Mouse (Mus musculus) 3T3-L1 (cell line): ENCODE measurements at regions not wholly inside any gene's neighbourhood (a gene's known extent, or its start where the extent isn't known, plus 50 kb on each side); places are given as distances from the start of the nearest gene placed in this dataset.

Source experiments
- DNase-seq: peaks from one replicate; pipeline ENCODE4 v3.0.0-alpha.2; 2015; ENCODE audit warnings: low read depth, low spot score

DNA sequence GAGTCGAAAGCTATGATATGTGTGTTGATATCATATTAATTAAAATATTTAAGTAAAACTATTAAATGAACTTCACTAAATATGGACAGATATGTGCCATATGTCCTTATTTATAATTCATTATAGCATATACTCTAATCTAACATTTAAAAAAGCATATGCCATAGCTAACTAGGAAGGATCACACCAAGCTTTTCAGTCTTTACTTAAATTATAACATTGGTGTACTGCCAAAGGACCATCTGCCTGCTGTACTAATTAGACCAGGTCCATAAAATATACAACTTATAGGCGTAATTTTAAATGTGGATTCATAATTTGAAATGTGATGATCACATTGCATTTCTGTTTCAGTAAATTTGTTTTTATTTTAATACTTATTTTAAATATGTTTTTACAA lies 651.9 kb upstream of the Klhl1 start:
- no peak for DNase-seq

DNA sequence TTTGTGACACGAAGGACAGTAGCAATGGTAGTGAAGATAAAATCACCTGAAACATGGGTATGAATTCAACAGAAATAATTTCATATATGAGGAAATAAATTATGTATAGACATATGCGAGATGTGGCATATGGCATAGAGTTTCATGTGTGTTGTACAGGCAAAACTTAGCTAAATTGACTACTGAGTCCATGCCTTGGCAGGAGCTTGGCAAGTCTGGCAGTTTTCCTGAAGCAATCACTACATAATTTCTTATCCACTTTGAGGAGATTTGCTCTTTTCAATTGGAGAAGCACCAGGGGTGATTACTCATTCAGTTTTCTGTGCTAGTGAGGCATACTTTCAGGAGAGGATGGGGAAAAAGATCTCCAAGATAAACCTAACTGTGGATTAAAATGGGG lies 646.9 kb upstream of the Klhl1 start:
- no peak for DNase-seq

DNA sequence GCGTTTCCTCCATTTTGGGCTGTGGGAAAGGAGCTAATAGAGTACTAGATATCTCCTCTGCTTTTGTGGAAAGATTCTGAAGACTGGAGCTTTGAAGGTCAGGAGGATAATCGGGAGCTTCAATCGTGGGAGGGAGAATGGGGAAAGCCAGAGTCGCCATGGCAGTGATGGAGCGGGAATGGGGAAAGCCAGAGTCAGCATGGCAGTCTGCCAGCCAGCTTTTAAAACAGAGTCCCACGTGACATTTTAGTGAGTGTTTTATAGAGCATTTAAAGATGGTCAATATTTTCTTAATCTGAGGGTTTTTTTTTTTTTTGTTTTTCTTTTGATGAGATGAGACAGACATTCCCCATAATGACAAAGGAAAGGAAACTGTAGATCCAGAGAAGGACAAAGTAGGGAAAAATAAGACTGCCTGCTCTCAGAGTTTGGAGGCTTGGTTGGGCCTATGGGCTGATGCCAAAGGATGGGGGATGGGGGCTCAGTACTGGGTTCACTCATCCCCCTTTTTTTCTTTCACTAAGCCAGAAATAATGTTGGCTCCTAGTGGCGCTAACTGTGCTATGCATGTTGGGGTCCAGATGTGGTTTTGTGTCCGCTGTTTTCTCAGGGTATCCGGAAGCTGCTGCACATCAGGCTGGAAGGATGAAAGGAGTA lies 630.2 kb upstream of the Klhl1 start:
- no peak for DNase-seq

DNA sequence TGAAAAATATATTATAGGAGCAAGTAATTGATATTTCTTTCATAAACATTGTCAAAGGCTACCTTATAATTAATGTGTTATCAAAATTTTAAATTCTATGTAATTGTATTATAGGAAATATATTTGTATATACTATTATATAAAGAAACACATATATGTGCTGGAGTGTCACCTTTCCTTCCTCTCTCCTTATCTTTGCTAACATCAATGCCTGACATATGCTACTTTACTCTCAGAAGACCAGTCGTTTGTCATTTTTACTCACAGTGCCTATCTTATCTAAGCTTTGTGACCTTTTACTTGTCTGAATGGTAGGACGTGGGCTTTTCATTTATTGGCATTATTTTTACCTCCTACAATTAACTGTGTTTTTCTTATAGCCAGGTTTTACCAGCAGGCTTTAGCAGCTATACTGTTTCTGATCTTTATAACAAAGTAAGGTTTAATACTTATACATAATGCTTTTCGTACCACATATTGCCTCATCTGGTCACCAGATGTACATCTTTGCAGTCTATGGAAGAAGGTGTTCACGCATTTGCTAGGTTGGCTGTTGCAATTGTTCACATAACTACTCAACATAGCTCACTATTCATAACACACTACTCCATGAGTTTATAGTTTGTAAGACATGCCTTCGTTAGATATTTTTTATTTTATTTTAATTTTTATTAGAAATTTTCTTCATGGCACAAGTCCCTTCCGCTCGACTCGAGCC lies 597.2 kb upstream of the Klhl1 start:
- no peak for DNase-seq

DNA sequence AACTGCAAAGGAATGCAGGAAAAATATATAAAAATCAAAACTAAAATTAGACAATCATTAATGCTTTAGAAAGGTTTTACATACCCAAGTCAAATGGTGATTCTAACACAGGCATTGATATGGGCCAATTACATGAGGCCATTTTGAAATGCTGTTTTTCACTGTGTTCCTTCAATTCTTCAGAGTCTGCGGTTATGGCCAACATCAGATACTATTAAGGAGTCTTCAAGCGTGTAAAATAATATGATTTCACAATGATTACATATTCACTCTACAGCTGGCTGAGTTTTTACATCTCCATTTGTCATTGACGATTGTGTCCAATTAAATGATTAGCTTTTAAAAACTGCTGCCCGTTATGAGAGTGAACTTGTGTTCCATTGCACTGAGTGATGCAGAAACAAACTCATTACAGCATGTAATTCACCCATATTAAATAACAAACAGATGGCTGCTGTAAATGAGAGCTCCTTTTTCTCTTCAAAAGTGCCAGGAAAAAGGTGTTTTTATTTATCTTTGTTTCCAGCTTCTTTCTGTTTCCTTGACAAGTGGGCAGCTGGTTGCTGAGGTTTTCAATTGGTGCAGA lies 582.3 kb upstream of the Klhl1 start:
- no peak for DNase-seq

- DNase-seq = no peak
Measured at GRCm38 (mm10) chr14:97093389-97093788, 574.5 kb upstream of the Klhl1 start.

DNA sequence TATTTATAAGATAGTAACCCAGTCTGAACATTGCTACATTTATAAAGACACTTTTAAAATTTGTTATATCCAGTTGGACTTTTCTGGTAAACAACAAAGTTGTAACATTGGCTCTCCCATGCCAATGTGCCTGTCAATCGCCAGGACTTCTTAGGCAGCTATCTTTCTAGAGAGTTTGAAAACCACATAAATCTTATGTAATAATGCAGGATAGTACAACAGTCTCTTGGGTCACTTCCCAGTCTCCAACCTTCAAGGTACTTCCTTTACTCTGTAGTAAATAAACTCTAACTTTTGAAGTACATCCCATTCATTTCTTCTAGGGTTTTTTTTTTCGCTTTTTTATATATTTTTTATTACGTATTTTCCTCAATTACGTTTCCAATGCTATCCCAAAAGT lies 570.0 kb upstream of the Klhl1 start:
- DNase-seq = no peak

- no peak for DNase-seq
Measured at GRCm38 (mm10) chr14:97087346-97087745, 568.4 kb upstream of the Klhl1 start.

DNA sequence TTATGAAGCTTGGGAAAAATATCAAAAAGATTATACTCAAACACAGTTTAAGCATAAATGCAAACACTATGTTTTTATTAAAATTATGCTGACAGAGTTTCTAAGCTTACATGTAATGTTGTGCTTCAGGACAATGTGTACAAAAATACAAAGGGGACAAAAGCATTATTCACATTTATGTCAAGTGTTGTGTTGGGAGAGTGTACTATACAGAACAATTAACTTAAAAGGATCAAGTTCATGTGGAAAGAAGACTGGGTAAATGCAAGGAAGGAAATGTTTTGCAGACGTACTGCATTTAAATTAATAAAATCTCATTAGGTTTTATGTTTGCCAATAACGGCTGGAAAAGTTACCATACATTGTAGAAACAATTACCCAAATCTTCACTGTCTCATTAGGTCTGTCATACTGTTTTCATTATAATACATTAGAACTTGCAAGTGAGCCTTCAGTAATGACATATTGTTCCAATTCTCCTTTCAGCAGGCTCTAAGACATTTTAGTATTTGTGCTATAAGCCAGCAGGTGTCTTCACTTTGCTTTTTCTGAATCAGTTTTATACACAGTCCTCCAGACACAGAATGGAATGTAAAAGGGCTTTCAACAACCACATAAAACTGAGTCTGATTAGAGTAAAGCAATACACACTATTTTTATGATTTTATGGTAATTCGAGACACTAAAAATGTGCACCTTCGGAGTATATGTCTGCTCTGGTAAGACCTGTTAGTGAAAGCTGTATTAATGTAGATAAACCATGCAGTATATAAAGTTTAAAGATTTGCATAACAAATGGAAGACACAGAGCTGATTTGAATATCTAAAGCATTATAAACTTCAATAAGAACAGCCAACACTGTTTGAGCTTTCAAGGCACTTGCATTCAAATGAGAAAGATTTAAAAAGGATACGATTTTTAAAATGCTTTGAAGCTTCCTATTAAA lies 567.7 kb upstream of the Klhl1 start:
- DNase-seq = no peak

DNA sequence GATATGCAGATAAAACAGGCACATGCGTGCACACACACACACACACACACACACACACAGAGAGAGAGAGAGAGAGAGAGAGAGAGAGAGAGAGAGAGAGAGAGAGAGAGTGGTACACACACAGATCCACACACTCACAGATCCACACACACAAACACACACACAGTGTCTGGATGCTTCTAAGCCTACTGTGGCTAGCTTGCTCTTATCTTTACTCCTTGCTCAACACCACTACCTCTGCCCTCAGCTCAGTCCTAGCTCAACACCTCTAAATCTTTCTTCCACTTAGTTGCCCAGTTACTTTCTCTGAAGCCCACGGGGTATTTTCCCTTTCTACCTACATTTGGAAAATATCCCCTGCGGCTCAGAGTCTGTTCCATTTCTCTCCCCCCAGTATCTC lies 555.9 kb upstream of the Klhl1 start:
- no peak for DNase-seq

GRCm38 (mm10) chr14:97068770-97069169 lies 549.9 kb upstream of the Klhl1 start:
- DNase-seq = no peak

DNA sequence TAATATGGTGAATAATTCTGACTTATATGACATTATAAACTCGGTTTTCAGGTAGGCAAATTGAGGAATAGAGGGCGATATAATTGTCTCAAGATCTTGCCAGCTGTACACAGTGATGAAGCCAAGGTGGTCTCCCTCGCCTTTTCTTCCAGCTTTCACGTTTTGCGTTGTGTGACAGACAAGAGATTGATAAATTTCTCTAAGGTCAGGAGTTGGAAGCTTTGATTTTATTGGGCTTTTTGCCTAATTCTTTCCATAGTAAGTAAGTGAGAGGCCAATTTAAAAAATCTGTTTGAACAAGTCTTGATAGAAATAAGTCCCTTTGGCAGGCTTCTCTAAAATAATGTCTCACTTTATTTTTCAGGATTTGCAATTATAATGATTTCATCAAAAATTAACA lies 549.4 kb upstream of the Klhl1 start:
- DNase-seq = no peak

- DNase-seq = no peak
Measured at GRCm38 (mm10) chr14:97045321-97045720, 526.4 kb upstream of the Klhl1 start.

DNA sequence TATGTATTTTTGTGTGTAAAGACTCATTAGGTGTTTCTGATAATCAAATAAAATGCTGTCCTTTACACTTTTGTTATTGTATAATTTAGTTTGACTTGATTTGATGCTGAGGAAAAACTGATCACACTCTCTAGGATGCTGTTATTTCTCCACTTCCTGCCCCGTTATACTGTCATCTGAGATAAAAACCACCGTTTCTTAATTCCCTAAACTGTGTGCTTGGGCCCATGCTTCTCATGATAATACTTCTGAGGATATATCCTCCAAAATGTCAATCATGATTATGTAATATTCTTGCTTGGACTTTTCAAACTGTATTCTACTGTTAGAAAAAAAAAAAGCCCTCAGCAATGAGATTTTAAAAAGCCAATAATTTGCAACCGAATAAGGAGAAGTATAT lies 520.9 kb upstream of the Klhl1 start:
- no peak for DNase-seq

DNA sequence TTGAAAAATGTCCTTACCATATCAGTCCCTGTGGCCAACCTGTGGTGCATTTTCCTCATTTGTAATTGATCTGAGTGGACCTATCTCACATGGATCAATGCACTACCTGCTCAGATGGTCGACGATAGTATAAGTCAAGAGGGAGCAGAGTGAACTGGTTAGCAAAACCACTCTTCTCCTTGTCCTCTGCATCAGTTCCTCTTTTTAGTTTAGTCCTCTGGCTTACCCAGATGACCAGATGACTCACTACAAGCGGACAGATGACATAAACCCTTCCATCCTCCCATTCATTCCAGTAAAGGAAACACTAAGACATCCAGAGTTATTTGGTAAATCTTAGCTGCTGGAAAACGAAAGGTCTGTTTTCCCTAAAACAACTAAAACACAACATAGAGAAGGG lies 509.6 kb upstream of the Klhl1 start:
- no peak for DNase-seq

- DNase-seq = no peak
Measured at GRCm38 (mm10) chr14:97006294-97006693, 487.4 kb upstream of the Klhl1 start.

- no peak for DNase-seq
Measured at GRCm38 (mm10) chr14:96995081-96995480, 476.2 kb upstream of the Klhl1 start.

DNA sequence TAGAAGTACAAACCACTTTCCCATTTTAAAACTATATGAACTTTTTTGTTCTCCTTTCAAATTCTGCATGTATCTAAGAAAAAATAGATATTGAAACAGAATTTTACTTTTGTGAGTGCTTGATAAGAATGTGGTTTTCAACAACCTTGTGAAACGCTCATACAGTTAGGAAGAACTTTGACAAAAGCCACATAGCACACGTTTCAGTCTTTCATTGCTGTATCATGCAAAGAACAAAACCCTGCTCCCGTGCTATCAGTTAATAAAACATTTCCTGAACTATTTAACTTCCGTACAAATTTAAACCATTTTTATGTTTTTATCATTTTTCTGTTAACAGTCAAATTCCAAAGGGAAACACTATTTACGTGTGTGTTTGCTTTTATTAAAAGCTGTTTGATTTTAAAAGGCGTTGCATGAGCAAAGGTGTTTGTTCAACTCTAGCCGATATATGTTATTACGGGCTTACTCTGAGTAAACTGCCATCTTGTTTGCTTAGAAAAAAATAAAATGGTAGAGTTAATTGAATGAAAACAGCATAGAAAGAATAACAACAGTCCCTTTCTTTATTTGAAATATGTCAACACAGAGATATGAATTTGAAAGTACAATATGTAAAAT lies 471.8 kb upstream of the Klhl1 start:
- no peak for DNase-seq

DNA sequence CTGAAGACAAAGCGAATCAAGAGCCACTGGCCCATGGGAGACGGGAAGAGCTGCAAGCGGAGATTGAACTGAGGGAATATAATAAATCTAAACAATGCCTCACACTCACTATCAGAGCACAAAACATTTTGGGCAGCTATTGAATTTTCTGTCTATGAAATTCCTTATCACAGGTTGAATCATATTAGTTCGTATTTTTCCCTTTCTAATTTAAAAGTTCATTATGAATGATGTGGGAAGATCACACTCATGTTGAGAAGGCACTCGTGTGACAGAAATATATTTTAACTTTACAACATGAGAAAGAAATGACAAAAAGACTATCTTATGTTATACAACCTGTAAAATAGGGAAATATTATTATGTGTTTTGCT lies 444.2 kb upstream of the Klhl1 start:
- DNase-seq = no peak

DNA sequence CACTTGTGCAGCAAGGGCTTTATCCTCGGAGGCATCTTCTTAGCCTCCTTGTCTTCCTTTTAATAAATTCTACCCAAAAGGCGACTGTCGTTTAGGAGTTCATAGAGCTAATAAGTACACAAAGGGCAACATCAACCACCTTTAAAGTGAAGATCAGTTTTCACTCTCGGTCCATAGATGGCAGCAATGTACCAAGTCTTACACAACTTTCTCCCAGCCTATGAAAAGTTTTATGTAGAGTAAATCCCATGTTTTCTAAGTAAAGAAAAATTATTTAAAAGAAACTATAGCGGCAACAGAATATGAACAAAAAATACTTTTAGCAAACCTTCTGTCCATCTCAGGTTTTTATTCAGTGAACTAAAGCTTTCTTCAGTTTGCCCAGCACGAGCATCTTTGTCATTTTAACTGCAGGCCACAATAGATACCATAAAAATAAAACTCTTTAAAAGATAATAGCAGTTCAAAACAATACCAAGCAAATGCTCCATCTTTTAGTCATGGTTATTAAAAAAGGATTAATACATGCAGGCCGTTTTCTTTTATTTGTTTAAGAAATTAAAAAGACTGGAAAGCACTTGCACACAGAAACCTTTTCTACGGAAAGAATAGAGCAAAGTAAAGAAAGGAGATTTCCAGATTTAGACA lies 443.6 kb upstream of the Klhl1 start:
- peak; percentile 54 for DNase-seq

DNA sequence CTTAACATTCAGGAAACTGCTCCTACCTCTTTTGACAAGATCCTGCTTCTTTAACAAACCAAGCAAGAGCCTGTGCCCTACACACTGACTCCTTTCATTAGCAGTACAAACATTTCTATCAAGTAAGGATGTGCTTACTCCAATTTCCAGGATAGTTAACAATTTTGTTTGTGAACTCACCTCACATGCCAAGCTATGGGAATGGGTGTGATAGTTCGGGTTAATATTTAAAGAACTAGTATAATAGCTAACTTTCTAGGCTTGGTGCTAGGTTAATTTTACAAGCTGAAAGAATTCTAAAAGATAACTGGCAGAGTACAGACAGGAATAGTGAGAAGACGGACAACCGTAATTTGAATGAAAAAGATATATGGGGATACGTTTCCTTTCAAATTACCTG lies 437.2 kb upstream of the Klhl1 start:
- no peak for DNase-seq
